Mouse (Mus musculus) layer of hippocampus, adult 11-12 months (tissue): ENCODE measurements at regions not wholly inside any gene's neighbourhood (a gene's known extent, or its start where the extent isn't known, plus 50 kb on each side); places are given as distances from the start of the nearest gene placed in this dataset.

Experiments
- DNase-seq: peaks from one replicate; pipeline ENCODE4 v3.0.0; 2022; ENCODE audit warnings: low spot score

- no peak for DNase-seq
Measured at GRCm38 (mm10) chr1:71946911-71947310, 265.2 kb downstream of the Mreg start.

- no peak for DNase-seq
Measured at GRCm38 (mm10) chr1:71945070-71945469, 267.0 kb downstream of the Mreg start.

GRCm38 (mm10) chr1:71944531-71944930, 267.6 kb downstream of the Mreg start:
- DNase-seq: no peak

GRCm38 (mm10) chr1:71942145-71942544, 270.0 kb downstream of the Mreg start:
- no peak for DNase-seq

GRCm38 (mm10) chr1:71941688-71942087, 270.4 kb downstream of the Mreg start:
- DNase-seq: no peak

- DNase-seq: no peak
Measured at GRCm38 (mm10) chr1:71940900-71941299, 271.2 kb downstream of the Mreg start.

- DNase-seq: no peak
Measured at GRCm38 (mm10) chr1:71938323-71939007, 273.6 kb downstream of the Mreg start.

- no peak for DNase-seq
Measured at GRCm38 (mm10) chr1:71937922-71938321, 274.2 kb downstream of the Mreg start.

GRCm38 (mm10) chr1:71937168-71937567, 274.9 kb downstream of the Mreg start:
- no peak for DNase-seq

GRCm38 (mm10) chr1:71936501-71937129, 275.5 kb downstream of the Mreg start:
- no peak for DNase-seq

GRCm38 (mm10) chr1:71925501-71925900, 272.5 kb upstream of the Fn1 start:
- no peak for DNase-seq

GRCm38 (mm10) chr1:71924884-71925283, 271.9 kb upstream of the Fn1 start:
- DNase-seq: no peak

- DNase-seq: no peak
Measured at GRCm38 (mm10) chr1:71923731-71924130, 270.7 kb upstream of the Fn1 start.

- no peak for DNase-seq
Measured at GRCm38 (mm10) chr1:71921456-71921855, 268.5 kb upstream of the Fn1 start.

GRCm38 (mm10) chr1:71919891-71920290, 266.9 kb upstream of the Fn1 start:
- no peak for DNase-seq

GRCm38 (mm10) chr1:71917021-71917420, 264.0 kb upstream of the Fn1 start:
- no peak for DNase-seq

GRCm38 (mm10) chr1:71914439-71914838, 261.4 kb upstream of the Fn1 start:
- no peak for DNase-seq

- no peak for DNase-seq
Measured at GRCm38 (mm10) chr1:71913221-71913620, 260.2 kb upstream of the Fn1 start.

- DNase-seq: no peak
Measured at GRCm38 (mm10) chr1:71912441-71912840, 259.4 kb upstream of the Fn1 start.

GRCm38 (mm10) chr1:71910125-71910524, 257.1 kb upstream of the Fn1 start:
- DNase-seq: no peak

GRCm38 (mm10) chr1:71909508-71910124, 256.6 kb upstream of the Fn1 start:
- DNase-seq: no peak

- no peak for DNase-seq
Measured at GRCm38 (mm10) chr1:71904376-71904948, 251.5 kb upstream of the Fn1 start.
